Mouse (Mus musculus) urinary bladder, postnatal 4 days (tissue): Measurements from ENCODE around the gene Mapre3.

Experiments used
- DNase-seq, 2 experiments: peaks; one replicate each; pipeline ENCODE4 v3.0.0; 2021 to 2022; ENCODE audit warnings: low spot score in 2 of 2

Mapre3 gene

DNA sequence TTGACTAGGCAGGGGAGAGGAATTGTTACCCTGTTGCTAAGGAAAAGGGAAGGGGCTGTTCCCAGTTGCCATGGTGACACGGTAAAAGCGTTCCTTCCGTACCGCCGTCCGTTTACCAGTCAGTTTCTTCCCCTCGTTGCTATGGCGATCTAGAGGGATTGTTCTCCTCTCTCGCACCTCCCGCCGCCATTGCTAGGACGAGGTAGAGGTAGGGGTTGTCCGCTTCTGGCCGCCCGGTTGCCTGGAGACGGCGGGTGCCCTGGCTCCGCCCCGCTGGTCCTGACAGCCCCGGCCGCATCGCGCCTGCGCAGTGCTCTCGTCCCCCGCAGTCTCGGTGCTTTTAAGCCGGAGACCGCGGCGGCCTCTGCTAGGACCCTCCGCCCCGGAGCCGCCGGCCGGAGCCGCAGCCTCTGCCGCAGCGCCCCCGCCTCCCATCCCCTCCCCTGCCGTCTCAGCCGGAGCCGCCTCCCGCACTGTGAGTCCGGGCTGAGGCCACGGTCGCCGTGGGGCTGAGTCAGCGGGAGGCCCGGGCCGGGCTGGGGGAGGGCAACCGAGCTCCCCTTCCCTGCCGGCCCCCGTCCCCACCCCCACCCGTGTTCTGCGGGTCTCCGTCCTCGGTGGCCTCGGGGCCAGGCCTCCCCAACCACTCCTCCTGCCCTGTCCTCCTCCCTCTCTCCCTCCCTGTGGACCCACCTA is at the start of gene Mapre3:
TSS of gene Mapre3 (plus strand) at position 218 of the 696 bp plus-strand sequence.
- DNase-seq = peak; percentile 85 to 88

GRCm38 (mm10) chr5:30765596-30766370 is 48.7 kb upstream of the Mapre3 start:
- DNase-seq = no peak

DNA sequence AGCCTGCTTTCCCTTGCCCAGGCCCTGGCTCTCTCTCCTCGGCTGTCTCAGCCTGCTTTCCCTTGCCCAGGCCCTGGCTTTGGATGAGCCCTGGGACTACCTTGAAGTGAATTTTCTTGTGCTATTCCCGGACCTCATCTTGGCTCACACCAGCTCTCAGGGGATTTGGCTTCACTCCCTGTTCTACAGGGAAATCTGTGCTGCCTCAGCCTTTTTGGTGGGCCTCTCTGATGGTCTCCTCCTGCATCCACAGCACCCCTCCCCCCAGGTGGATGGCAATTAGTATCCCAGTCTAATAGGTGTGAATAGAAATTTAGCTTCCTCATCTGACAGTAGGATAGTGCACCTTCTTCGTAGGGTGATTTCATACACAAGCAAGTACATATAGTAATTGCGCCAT is 46.4 kb upstream of the Mapre3 start:
- no peak for DNase-seq

DNA sequence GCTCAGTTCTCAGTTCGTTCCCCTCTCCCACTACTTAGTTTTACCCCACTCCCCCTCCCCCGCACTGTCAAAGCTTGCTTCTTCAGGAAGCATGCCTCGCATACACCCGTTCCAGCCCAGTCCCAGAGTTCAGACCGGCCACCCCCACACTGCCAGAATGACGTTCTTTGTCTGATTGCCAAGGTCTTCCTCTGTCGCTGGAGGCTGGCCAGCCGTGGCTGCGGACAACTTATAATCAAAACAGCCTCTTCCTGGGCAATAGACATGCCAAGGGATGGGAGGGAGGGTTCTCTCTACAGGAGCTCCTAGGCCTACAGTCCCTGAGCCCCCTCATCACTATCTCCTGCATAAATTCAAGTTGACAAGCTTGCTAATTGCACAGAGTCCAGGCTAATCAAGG is 45.8 kb upstream of the Mapre3 start:
- DNase-seq = peak; percentile 64 to 67

GRCm38 (mm10) chr5:30769075-30769474 is 45.4 kb upstream of the Mapre3 start:
- DNase-seq = no peak

GRCm38 (mm10) chr5:30774601-30775371 is 39.7 kb upstream of the Mapre3 start:
- DNase-seq = peak; percentile 78 to 92

DNA sequence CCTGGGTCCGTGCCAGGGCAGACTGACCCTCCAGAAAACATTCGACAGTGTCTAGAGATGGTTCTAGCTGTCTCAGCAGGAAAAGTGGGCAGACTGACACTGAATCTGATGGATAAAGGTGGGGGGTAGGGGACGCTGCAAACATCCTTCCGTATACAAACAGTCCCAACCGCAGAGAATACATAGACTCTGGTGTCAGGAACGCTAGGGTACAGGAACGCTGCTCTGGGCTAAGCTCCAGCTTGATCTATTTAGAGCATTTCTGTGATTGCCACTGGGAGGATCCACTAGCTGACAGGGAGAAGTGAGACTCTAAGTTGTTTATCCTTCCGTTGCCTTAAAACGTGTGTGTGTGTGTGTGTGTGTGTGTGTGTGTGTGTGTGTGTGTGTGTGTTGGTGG is 33.7 kb upstream of the Mapre3 start:
- no peak for DNase-seq

DNA sequence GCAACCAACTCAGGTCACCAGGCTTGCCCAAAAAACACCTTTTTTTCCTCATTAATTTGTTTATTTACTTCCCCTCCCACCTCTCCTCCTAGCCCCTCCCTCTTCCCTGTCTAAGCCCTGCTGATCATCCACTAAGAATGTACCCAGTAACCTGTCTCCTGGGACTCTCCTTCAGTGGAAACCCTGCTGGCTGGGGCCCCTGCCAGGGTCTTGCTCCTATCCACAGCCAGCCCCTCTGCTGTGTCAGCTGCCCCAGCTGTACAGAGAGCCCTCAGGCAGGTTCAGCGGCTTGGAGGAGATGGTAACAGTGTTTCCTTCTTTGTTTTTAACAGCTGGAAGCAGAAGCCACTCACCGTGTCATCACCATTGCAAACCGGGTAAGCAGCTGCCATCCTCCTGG is 33.3 kb upstream of the Mapre3 start:
- DNase-seq = no peak

- no peak for DNase-seq
These were observed 27.1 kb upstream of the Mapre3 start for GRCm38 (mm10) chr5:30787381-30787780.

GRCm38 (mm10) chr5:30790047-30790446 is 24.4 kb upstream of the Mapre3 start:
- no peak for DNase-seq

DNA sequence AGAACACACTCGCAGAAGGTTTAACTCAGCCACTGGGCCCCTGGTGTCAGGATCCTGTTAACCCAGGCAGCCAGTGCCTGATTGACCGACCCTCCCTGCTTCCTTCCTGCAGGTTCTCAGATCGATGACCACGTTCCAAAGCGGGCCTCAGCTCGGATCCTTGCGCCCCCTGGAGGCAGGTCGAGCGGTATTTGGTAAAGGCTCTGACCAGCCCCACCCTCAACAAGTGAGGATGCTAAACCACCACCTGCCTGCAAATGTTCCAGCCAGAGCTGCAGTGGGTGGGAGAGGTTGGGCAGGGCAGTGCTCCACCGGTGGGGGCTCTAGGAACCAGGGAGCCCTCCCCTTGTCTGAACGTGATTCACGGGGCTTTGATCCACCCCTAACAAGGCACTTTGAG is 18.3 kb upstream of the Mapre3 start:
- peak; percentile 67 to 90 for DNase-seq

GRCm38 (mm10) chr5:30797482-30797881 is 17.0 kb upstream of the Mapre3 start:
- no peak for DNase-seq

DNA sequence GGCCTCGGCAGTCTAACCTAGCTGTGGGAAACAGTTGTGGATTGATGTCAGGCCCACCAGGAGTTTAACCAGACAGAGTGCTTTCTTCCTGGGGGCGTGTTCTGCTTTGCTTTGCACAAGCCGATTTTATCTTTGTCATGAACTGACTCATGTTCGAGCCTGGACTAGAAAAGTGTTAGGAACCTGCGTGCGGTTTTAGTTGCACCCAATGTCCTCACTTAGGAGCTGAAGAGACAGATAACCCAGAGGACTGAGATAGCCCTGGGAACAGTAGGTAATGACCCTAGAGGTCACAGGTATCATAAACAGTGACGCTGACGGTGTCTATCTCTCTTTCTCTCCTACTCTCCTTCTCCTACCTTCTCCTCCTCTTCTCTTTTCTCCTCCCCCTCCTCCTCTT is 16.5 kb upstream of the Mapre3 start:
- no peak for DNase-seq

DNA sequence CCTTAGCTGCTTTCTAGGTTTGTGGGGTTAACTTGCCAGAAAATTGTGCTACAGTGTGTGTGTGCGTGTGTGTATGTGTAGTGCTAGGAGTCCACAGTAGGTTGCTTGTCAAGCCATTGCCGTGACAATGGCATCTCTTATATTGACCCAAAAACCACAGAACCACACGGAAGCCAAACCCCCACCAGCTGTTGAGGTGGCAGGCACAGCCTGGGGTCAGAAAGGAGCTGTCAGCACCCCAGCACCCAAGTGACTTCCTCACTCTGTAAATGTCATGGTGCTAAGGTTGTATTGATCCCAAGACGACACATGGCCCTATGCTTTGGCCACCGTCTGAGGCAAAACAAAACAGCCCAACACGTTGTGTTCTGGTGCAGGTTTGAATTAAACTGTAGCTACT is 15.5 kb upstream of the Mapre3 start:
- DNase-seq = no peak

DNA sequence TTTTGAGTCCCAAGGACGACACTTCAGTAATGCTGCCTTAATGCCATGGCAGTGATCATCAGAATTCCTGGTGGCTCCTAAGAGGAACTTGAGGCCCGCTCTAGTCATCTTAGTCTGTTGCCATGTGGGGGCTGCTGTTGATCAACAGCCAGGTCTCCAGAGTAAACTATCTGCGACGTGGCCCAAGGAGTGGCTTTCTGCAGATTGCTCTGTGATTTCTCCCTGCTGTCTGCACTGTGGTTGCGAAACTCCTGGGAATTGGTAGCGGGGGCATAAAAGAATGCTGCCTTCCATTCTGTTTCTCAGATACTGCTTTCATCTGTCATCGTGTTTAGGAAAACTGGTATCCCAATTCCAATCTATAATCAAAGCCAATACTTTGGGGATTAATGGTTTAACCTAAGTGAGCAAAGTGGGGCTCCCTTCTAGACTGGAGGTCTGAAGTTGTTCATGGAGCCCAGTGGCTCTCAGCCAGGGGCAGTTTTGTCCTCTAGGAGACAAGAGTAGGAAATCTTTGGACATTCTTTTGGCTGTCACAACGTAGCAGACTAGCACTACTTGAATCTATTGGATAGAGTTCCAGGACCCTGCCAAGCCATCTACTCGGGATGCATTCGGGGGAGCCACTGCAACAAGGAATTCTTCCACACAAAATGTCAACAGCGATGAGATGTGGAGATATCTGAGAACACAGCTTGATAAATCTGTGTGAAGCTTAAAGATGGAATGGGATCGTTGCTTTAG is 11.5 kb upstream of the Mapre3 start:
- no peak for DNase-seq

- peak; percentile 70 to 90 for DNase-seq
These were observed 8.3 kb upstream of the Mapre3 start for GRCm38 (mm10) chr5:30806106-30806505.

GRCm38 (mm10) chr5:30815120-30815465 is 652 bp downstream of the Mapre3 start:
- no peak for DNase-seq

GRCm38 (mm10) chr5:30816261-30816791 is 1.9 kb downstream of the Mapre3 start:
- DNase-seq = no peak

- DNase-seq = no peak
These were observed 4.4 kb downstream of the Mapre3 start for GRCm38 (mm10) chr5:30818758-30819309.

GRCm38 (mm10) chr5:30822689-30823088 is 8.2 kb downstream of the Mapre3 start:
- no peak for DNase-seq

GRCm38 (mm10) chr5:30823091-30823490 is 8.7 kb downstream of the Mapre3 start:
- no peak for DNase-seq
